Mouse (Mus musculus) kidney, adult 2 months (tissue): ENCODE measurements around the gene Rab27a. TPM values are rescaled to one million over a fixed set of nuclear protein-coding genes. Genes with fewer than 3 reads are reported as not detected.
A peak's percentile ranks its signal among the peaks of the same experiment; 100 is the strongest.
"Not testable (repeated sequence)": the region's sequence is repeated elsewhere in the genome, so short reads cannot be mapped to it uniquely, and the experiment has no call there.

ENCODE experiments used
- DNase-seq: peaks from one replicate; pipeline ENCODE4 v3.0.0; 2021
- H3K27ac ChIP-seq: fragments of 200-500 bp; 2 replicates; pipeline ENCODE4 v1.5.1; 2012; ENCODE audit warnings: low read depth, low read length, control low read depth, inconsistent platforms; ENCODE audit not compliant: insufficient read depth
- H3K27me3 ChIP-seq: fragments of 200-500 bp; replicated peaks from 2 replicates; pipeline ENCODE4 v1.6.1; 2012; ENCODE audit warnings: mild to moderate bottlenecking, moderate library complexity, low read length, inconsistent platforms; ENCODE audit not compliant: control insufficient read depth, insufficient read depth
- H3K36me3 ChIP-seq: fragments of 200-500 bp; 2 replicates; pipeline ENCODE4 v1.6.1; 2012; ENCODE audit warnings: mild to moderate bottlenecking, moderate library complexity, low read length, inconsistent platforms; ENCODE audit not compliant: control insufficient read depth, insufficient read depth
- H3K4me1 ChIP-seq: fragments of 200-500 bp; 2 replicates; pipeline ENCODE4 v1.6.1; 2011; ENCODE audit warnings: low read length; ENCODE audit not compliant: control insufficient read depth, insufficient read depth
- H3K4me3 ChIP-seq: fragments of 200-500 bp; 2 replicates; pipeline ENCODE4 v1.5.1; 2011; ENCODE audit warnings: mild to moderate bottlenecking, low read depth, low read length, control low read depth; ENCODE audit not compliant: insufficient read depth
- CTCF ChIP-seq: fragments of 200-500 bp; conservative IDR thresholded peaks from 2 replicates; pipeline ENCODE4 v1.5.1; 2011; ENCODE audit warnings: low read depth, mild to moderate bottlenecking, control low read depth, low read length, moderate library complexity, mixed read lengths; ENCODE audit not compliant: insufficient read depth, insufficient read length
- POLR2A ChIP-seq: fragments of 200-500 bp; IDR thresholded peaks from one replicate; pipeline ENCODE4 v1.6.1; 2011; ENCODE audit warnings: low read depth, low read length, control low read depth
- WGBS: fragments of 180-500 bp; shearing (Covaris S2); methylation state at CpG from one replicate; pipeline ENCODE4 v1.1.7; 2018; 5-methylcytosine and 5-hydroxymethylcytosine counted together
- polyA plus RNA-seq: library from polyadenylated mRNA; depleted of rRNA; stranded (reverse); fragments of >200 nt; gene quantifications from 2 replicates; pipeline ENCODE4 v1.2.3, GENCODE M21; 2012

Gene Rab27a
- polyA plus RNA-seq, 1 experiment: 9.4 TPM

- DNase-seq: peak; percentile 53
- Histone ChIP-seq H3K4me3 (no peak overlapping the region), H3K4me1 (peaks cover 6% of the 10 kb centered on the region; the same call in 1 of the 2 replicates), H3K36me3 (no peaks in the 10 kb centered on the region), H3K27me3 (no peaks in the 10 kb centered on the region), H3K27ac (peak overlapping the region; percentile 48)
- 46% methylated on average over 15 of the region's 15 CpGs for WGBS
- TF ChIP-seq CTCF (no peak), POLR2A (no peak)
Measured at GRCm38 (mm10) chr9:73063621-73064290, 19.1 kb downstream of the Rab27a start.

DNA sequence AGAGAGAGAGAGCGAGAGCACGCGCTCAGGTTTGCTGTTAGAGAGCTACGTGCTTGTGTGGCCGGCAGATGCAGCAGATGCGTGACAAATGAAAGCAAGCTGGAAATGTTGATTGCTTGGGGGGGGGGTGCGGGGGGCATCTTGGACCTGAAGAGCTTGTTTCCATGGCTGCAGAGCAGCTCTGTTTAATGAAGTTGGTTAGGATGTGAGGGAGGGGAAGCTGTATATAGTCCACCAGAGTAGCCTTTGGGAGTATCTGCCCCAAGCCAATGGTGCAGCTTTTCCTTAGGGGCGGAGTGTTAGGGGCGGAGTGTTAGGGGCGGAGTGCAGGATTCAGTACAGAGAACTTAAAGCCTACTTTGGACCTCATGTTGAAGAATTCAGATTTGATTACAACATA, 22.4 kb downstream of the Rab27a start:
- TF ChIP-seq CTCF (no peak), POLR2A (no peak)
- Histone ChIP-seq H3K4me3 (peak overlapping the region; percentile 3; the same call in 1 of the 2 replicates), H3K36me3 (no peaks in the 10 kb centered on the region), H3K4me1 (peaks cover 6% of the 10 kb centered on the region; the same call in 1 of the 2 replicates), H3K27ac (no peak overlapping the region), H3K27me3 (no peaks in the 10 kb centered on the region)
- 27% methylated on average over 10 of the region's 10 CpGs for WGBS
- DNase-seq: peak; percentile 46

GRCm38 (mm10) chr9:73068230-73068679, 23.6 kb downstream of the Rab27a start:
- no peak overlapping the region for H3K4me3 ChIP-seq
- H3K27ac ChIP-seq: peak overlapping the region; percentile 43; the same call in 1 of the 2 replicates
- DNase-seq: peak; percentile 90
- TF ChIP-seq CTCF (no peak), POLR2A (no peak)
- H3K4me1 ChIP-seq: peaks cover 6% of the 10 kb centered on the region; the same call in 1 of the 2 replicates
- H3K36me3 ChIP-seq: no peaks in the 10 kb centered on the region
- WGBS: 25% methylated on average over 6 of the region's 6 CpGs
- H3K27me3 ChIP-seq: no peaks in the 10 kb centered on the region

DNA sequence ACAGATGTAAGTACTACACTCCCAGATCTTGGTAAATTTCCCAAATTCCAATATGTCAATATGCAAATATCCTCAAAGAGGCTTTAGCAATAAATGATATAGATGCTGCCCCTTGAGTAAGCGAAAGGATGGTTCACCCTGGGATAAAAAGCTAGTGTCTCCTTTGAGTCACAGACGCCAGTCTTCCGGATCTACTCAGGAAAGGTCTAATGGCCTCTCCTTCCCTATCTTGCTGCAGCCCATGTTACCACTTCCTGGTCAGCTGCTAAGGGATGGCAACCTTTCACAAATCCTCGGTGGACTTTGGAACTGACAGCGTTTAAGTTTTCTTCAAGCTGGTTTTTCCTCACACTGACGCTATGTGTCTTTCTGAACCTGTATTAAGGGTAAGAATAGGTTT, 24.0 kb downstream of the Rab27a start:
- Histone ChIP-seq H3K27me3 (no peaks in the 10 kb centered on the region), H3K4me1 (peaks cover 6% of the 10 kb centered on the region; the same call in 1 of the 2 replicates), H3K27ac (peak overlapping the region; percentile 47; the same call in 1 of the 2 replicates), H3K4me3 (no peak overlapping the region), H3K36me3 (no peaks in the 10 kb centered on the region)
- TF ChIP-seq CTCF: no peak
- TF ChIP-seq POLR2A: no peak
- DNase-seq: peak; percentile 41
- 58% methylated on average over 6 of the region's 6 CpGs for WGBS

- WGBS: 76% methylated on average over 10 of the region's 10 CpGs
- H3K27ac ChIP-seq: no peak overlapping the region
- H3K27me3 ChIP-seq: no peaks in the 10 kb centered on the region
- TF ChIP-seq CTCF (no peak), POLR2A (no peak)
- no peak overlapping the region for H3K4me3 ChIP-seq
- H3K4me1 ChIP-seq: peaks cover 6% of the 10 kb centered on the region; the same call in 1 of the 2 replicates
- no peaks in the 10 kb centered on the region for H3K36me3 ChIP-seq
- peak; percentile 52 for DNase-seq
Measured at GRCm38 (mm10) chr9:73070971-73071659, 26.5 kb downstream of the Rab27a start.

DNA sequence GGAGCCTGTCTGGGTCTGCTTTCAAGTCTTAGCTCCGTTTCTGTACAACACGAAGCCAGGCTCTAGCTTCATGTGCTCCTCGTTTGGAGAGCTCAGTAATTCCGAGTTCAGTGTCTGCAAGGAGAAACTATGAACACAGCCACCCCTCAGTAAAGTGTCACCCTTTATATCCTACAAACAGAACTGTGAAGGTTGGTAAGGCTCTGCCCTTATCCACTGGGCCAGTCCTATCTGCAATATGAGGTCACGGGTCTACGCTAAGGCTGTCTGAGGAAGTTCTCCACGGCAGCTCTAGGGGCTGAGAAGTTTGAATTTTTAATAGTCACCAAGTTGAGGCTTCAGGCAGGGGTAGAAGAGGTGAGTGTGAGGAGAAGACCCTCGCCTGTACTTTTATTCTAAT, 27.8 kb downstream of the Rab27a start:
- TF ChIP-seq POLR2A: no peak
- TF ChIP-seq CTCF: no peak
- H3K27ac ChIP-seq: no peak overlapping the region
- 83% methylated on average over 8 of the region's 8 CpGs for WGBS
- no peaks in the 10 kb centered on the region for H3K36me3 ChIP-seq
- H3K4me1 ChIP-seq: peaks cover 6% of the 10 kb centered on the region; the same call in 1 of the 2 replicates
- no peaks in the 10 kb centered on the region for H3K27me3 ChIP-seq
- DNase-seq: no peak
- H3K4me3 ChIP-seq: no peak overlapping the region

- no peak overlapping the region for H3K4me3 ChIP-seq
- H3K27me3 ChIP-seq: no peaks in the 10 kb centered on the region
- H3K4me1 ChIP-seq: peaks cover under 1% of the 10 kb centered on the region; the same call in 1 of the 2 replicates
- DNase-seq: no peak
- H3K27ac ChIP-seq: no peak overlapping the region
- 80% methylated on average over 5 of the region's 5 CpGs for WGBS
- H3K36me3 ChIP-seq: no peaks in the 10 kb centered on the region
- TF ChIP-seq POLR2A: no peak
Measured at GRCm38 (mm10) chr9:73073169-73073568, 28.5 kb downstream of the Rab27a start.

DNA sequence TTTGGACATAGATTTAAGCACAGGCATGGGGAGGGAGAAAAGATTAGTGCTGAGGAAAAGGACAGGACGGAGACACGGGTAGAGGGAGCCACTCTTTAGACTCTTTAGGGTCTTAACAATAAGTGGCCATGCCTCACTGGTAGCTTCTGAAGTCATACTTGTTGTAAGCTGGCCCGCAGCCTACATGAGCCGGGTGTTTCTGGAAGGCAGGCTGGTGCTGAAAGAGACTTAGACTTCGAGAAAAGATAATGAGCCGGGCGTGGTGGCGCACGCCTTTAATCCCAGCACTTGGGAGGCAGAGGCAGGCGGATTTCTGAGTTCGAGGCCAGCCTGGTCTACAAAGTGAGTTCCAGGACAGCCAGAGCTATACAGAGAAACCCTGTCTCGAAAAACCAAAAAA, 34.7 kb downstream of the Rab27a start:
- not testable (repeated sequence) for H3K27ac ChIP-seq, H3K4me1 ChIP-seq, H3K4me3 ChIP-seq, H3K27me3 ChIP-seq, H3K36me3 ChIP-seq, DNase-seq
- 90% methylated on average over 11 of the region's 12 CpGs for WGBS
